Mouse (Mus musculus): ENCODE data around the gene Lcn2. TPM values are rescaled to one million over a fixed set of nuclear protein-coding genes. Genes with fewer than 3 reads are reported as not detected.

The Lcn2 gene
- total and polyA plus RNA-seq, 2 experiments, result 10.0 to 29.3 TPM

DNA sequence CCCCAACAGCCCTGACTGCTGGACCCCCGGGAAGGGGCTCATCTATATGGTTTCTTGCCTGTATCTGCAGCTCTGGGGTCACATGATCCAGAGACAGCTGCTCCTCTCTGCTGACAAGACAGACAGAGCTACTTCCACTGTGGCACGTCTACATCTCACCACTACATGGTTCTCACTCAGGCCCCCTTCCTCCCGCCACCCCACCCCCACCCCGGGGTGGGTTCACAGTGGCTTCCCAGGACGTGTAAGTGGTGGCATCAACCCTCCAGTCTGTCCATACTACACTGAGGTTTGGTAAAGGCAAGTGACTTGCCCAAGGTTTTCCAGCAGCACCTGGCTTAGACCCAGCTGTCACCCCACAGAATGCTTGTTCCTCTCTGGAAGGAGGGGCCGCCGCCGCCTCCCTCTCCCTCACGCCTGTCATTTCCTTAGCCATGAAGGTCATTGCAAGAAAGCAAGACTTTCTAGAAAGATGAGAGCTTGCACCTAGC is 36.5 kb downstream of the Lcn2 start:
- H3K27ac ChIP-seq (replicated peaks; ENCODE audit: insufficient read depth, low read depth, low read length), result no peak overlapping the region
- H3K4me3 ChIP-seq (ENCODE audit: insufficient read depth, low read depth, low read length), result no peak overlapping the region
- no peak overlapping the region for H3K9ac ChIP-seq (ENCODE audit: low read depth, low read length)
- H3K4me1 ChIP-seq (ENCODE audit: control insufficient read depth, insufficient read depth, low read length), result no peaks in the 10 kb centered on the region
- DNase-seq (ENCODE audit: extremely low read depth, low read depth, low spot score), result no peak
- no peaks in the 10 kb centered on the region for H3K36me3 ChIP-seq (ENCODE audit: control insufficient read depth, insufficient read depth, low read length)
- peaks cover 12% of the 10 kb centered on the region; the same call in 1 of the 2 replicates for H3K27me3 ChIP-seq (ENCODE audit: control insufficient read depth, insufficient read depth, low read length)
- 70% methylated on average over 9 of the region's 9 CpGs for WGBS
- TF ChIP-seq POLR2A (IDR thresholded peaks at IDR 0.05; ENCODE audit: extremely low read depth, insufficient read depth, low read length), result no peak
- no peak for TF ChIP-seq CTCF (IDR thresholded peaks at IDR 0.05; ENCODE audit: low read depth, low read length)
- no peaks in the 10 kb centered on the region for H3K79me2 ChIP-seq (ENCODE audit: control insufficient read depth, insufficient read depth, low read length)

GRCm38 (mm10) chr2:32350471-32351051 is 37.5 kb downstream of the Lcn2 start:
- no peak overlapping the region for H3K9ac ChIP-seq (ENCODE audit: low read depth, low read length)
- no peak overlapping the region for H3K27ac ChIP-seq (replicated peaks; ENCODE audit: insufficient read depth, low read depth, low read length)
- H3K27me3 ChIP-seq (ENCODE audit: control insufficient read depth, insufficient read depth, low read length), result peaks cover 12% of the 10 kb centered on the region; the same call in 1 of the 2 replicates
- TF ChIP-seq CTCF (IDR thresholded peaks at IDR 0.05; ENCODE audit: low read depth, low read length) (no peak), POLR2A (IDR thresholded peaks at IDR 0.05; ENCODE audit: extremely low read depth, insufficient read depth, low read length) (no peak)
- DNase-seq (ENCODE audit: extremely low read depth, low read depth, low spot score), result no peak
- H3K79me2 ChIP-seq (ENCODE audit: control insufficient read depth, insufficient read depth, low read length), result no peaks in the 10 kb centered on the region
- no peak overlapping the region for H3K4me3 ChIP-seq (ENCODE audit: insufficient read depth, low read depth, low read length)
- 71% methylated on average over 13 of the region's 13 CpGs for WGBS
- no peaks in the 10 kb centered on the region for H3K4me1 ChIP-seq (ENCODE audit: control insufficient read depth, insufficient read depth, low read length)
- H3K36me3 ChIP-seq (ENCODE audit: control insufficient read depth, insufficient read depth, low read length), result no peaks in the 10 kb centered on the region

DNA sequence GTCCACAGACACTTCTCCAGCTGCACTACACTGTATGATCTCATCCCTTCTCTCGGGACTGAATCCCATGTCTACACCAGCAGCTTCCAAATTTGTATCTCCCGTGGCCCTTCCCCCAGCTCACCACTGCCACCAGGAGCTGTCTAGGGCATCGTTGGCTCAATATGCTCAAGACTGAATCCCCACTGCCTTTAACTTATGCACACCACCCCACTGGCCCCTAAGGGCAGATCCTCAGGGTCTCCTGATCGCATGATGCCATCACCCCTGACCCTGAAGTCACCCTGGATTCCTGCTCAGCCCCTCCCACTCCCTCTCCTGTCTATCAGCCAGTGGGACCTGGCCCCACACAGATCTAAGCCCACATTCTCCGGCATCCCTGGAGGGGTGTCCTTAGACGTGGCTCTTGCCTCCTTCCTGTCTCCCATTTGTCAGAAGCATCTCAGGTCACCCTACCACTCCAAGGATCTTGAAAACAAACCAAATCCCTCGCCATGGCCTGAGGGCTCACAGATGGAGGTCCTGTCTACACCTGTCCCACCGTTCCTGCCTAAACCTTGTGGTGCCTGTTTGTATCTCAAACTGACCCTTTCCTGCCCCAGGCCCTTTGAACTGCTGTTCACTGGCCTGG is 38.3 kb downstream of the Lcn2 start:
- peaks cover 12% of the 10 kb centered on the region; the same call in 1 of the 2 replicates for H3K27me3 ChIP-seq (ENCODE audit: control insufficient read depth, insufficient read depth, low read length)

DNA sequence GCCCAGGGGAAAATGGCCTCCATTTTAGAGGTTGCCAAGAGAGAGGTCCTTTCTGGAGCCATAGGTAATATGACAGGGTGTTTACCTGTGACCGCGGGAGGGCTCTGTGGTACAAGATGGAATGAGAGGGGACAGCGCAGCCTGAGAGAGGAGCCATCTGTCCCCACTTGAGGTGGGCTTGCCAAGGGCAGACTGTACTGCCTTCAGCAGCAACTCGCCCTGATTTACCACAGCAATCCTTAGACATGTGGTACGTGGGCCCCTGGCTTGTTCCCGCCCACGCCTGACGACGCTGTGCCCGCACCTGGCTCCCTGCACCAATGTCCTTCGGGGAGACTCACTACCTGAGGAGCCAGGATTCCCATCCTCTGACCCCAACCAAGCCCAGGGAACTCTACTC is 39.7 kb downstream of the Lcn2 start:
- DNase-seq (ENCODE audit: extremely low read depth, low read depth, low spot score), result no peak
- H3K9ac ChIP-seq (ENCODE audit: low read depth, low read length), result no peak overlapping the region
- TF ChIP-seq POLR2A (IDR thresholded peaks at IDR 0.05; ENCODE audit: extremely low read depth, insufficient read depth, low read length) (no peak), CTCF (IDR thresholded peaks at IDR 0.05; ENCODE audit: low read depth, low read length) (no peak)
- WGBS, result 90% methylated on average over 11 of the region's 11 CpGs
- H3K36me3 ChIP-seq (ENCODE audit: control insufficient read depth, insufficient read depth, low read length), result no peaks in the 10 kb centered on the region
- H3K27me3 ChIP-seq (ENCODE audit: control insufficient read depth, insufficient read depth, low read length), result peaks cover 12% of the 10 kb centered on the region; the same call in 1 of the 2 replicates
- no peak overlapping the region for H3K27ac ChIP-seq (replicated peaks; ENCODE audit: insufficient read depth, low read depth, low read length)
- no peaks in the 10 kb centered on the region for H3K79me2 ChIP-seq (ENCODE audit: control insufficient read depth, insufficient read depth, low read length)
- H3K4me3 ChIP-seq (ENCODE audit: insufficient read depth, low read depth, low read length), result no peak overlapping the region
- no peaks in the 10 kb centered on the region for H3K4me1 ChIP-seq (ENCODE audit: control insufficient read depth, insufficient read depth, low read length)

More for the DNA sequence above, 38.3 kb downstream of the Lcn2 start:
- H3K27ac ChIP-seq (replicated peaks; ENCODE audit: insufficient read depth, low read depth, low read length), result no peak overlapping the region
- no peak overlapping the region for H3K4me3 ChIP-seq (ENCODE audit: insufficient read depth, low read depth, low read length)
- DNase-seq (ENCODE audit: extremely low read depth, low read depth, low spot score), result no peak
- TF ChIP-seq POLR2A (IDR thresholded peaks at IDR 0.05; ENCODE audit: extremely low read depth, insufficient read depth, low read length), result no peak
- no peak for TF ChIP-seq CTCF (IDR thresholded peaks at IDR 0.05; ENCODE audit: low read depth, low read length)
- H3K36me3 ChIP-seq (ENCODE audit: control insufficient read depth, insufficient read depth, low read length), result no peaks in the 10 kb centered on the region
- H3K9ac ChIP-seq (ENCODE audit: low read depth, low read length), result no peak overlapping the region
- WGBS, result 65% methylated on average over 8 of the region's 8 CpGs
- H3K79me2 ChIP-seq (ENCODE audit: control insufficient read depth, insufficient read depth, low read length), result no peaks in the 10 kb centered on the region
- no peaks in the 10 kb centered on the region for H3K4me1 ChIP-seq (ENCODE audit: control insufficient read depth, insufficient read depth, low read length)

- no peak overlapping the region for H3K9ac ChIP-seq (ENCODE audit: low read depth, low read length)
- H3K4me3 ChIP-seq (ENCODE audit: insufficient read depth, low read depth, low read length), result no peak overlapping the region
- H3K27ac ChIP-seq (replicated peaks; ENCODE audit: insufficient read depth, low read depth, low read length), result no peak overlapping the region
- H3K4me1 ChIP-seq (ENCODE audit: control insufficient read depth, insufficient read depth, low read length), result no peaks in the 10 kb centered on the region
- H3K27me3 ChIP-seq (ENCODE audit: control insufficient read depth, insufficient read depth, low read length), result 0 out of 2 replicates have a peak, but pooled peaks cover 1% of the 10 kb centered on the region
- H3K36me3 ChIP-seq (ENCODE audit: control insufficient read depth, insufficient read depth, low read length), result no peaks in the 10 kb centered on the region
- no peak for DNase-seq (ENCODE audit: extremely low read depth, low read depth, low spot score)
- 86% methylated on average over 6 of the region's 6 CpGs for WGBS
- H3K79me2 ChIP-seq (ENCODE audit: control insufficient read depth, insufficient read depth, low read length), result no peaks in the 10 kb centered on the region
- TF ChIP-seq CTCF (IDR thresholded peaks at IDR 0.05; ENCODE audit: low read depth, low read length) (no peak), POLR2A (IDR thresholded peaks at IDR 0.05; ENCODE audit: extremely low read depth, insufficient read depth, low read length) (no peak)
Measured at GRCm38 (mm10) chr2:32347019-32347418, 41.0 kb downstream of the Lcn2 start.

Measured in liver, adult 2 months (tissue).